Mouse (Mus musculus) neutrophil, adult 83 days (primary cell): ENCODE data around the gene Sez6l. TPM values are rescaled to one million over a fixed set of nuclear protein-coding genes. Genes with fewer than 3 reads are reported as not detected.

Experiments used
- total RNA-seq, 2 experiments: library from RNA; stranded (reverse); gene quantifications; one replicate each; pipeline ENCODE4 v1.2.4; 2023

Gene Sez6l
- not detected for total RNA-seq

DNA sequence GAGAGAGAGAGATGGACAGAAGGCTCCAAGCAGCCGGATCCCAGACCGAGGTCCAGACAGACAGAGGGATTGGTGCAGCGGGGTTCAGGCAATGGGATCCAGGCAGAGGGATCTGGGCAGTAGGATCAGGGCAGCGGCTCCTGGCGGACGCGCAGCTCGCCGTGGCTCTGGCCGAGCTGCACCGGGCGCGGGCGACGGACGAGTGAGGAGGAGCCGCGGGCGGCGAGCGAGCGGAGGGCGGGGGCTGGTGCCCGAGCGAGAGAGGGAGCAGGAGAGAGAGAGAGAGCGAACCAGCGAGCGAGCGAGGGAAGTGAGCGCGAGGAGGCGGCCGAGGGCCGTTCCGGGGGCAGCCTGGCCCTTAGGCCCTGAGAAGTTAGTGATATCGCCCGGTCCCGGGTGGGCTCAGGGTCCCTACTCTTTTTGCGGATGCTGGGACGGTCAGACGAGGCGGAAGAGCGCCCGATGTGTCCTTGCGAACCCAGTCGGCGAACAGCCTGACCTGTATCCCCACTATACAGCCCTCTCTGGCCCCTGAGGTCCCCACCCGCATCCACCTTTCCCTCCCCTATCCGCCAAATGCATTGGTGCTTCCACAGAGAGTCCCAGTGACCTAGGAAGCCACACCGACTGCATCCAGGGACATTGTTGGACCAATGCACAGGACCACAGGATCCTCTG is at the start of gene Sez6l:
Sez6l (minus strand) TSS at position 193 of the 678 bp plus-strand sequence.

DNA sequence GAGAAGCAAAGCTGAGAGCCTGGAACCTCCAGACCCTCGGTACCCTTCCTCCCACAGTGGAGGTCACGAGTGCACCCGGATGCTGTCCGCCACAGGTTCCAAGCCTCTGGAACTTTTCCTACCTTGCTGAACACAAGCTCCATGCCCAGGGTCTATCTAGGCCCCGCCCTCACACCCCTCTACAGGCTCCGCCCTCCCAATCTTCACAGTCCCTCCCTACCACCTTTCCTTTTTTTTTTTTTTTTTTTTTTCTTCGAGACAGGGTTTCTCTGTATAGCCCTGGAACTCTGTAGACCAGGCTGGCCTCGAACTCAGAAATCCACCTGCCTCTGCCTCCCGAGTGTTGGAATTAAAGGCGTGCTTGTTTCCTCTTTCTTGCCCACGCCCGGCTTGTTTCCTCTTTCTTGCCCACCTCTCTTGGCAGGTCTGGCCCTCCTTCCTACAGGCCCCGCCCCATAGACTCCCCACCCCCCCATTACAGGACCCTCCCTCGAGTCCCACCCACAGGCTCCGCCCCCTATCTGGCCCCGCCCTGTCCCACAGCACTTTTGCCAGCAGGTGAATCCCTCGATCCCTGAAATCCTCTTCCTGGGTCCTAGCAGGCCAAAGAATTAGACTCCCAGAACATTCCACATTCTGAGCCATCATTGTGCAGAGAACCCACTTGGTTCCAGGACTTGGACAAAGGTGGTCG is 128.1 kb downstream of the Sez6l start, which contains the start of gene Gm6588:
Gm6588 (plus strand) TSS at position 680 of the 694 bp plus-strand sequence.

DNA sequence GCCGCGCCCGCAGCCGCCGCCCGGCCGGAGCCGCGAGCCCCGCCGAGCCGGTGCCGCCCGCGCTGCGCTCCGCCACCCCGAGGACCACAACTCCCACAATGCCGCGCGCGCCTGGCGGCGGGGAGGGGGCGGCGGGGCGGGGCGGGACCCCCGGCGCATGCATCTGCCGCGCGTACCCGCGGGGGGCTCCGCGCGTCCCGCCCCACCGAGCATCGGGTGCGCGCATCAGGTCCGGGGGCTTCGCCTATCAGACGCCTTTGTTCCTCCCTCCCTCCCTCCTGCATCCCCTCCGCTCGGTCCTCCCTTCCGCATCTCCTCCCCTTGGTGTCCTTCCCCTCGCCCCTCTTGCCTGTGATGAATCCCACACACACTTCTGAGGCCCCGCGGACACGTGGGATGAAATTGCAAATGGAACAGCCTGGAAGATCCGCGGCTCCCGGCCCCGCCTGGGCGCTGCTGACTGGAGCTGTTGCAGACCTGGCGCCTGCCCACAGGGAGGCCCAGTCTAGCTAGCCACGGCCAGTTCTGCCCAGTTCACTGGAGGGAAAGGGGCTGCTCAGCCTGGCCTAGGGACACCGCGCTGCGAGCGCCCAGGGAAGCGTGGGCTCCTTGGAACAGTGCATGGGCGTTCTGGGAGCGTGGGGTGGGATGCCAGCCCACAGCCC is 182.1 kb downstream of the Sez6l start, which contains the start of gene Asphd2:
Asphd2 (minus strand) TSS at position 88 of the 665 bp plus-strand sequence.

Other genes starting within 250 kb of the Sez6l start
- gene Srrd, start 234.1 kb downstream of the Sez6l start, total RNA-seq = 10 to 100 TPM; 16.1 to 20.2 TPM
- gene Hps4, start 234.1 kb downstream of the Sez6l start, total RNA-seq = 10 to 100 TPM; 19.1 to 19.7 TPM
- gene Gm6583, start 221.2 kb downstream of the Sez6l start, total RNA-seq = not detected
- not detected for gene Asphd2, start 182.3 kb downstream of the Sez6l start, total RNA-seq
- not detected for gene Gm6588, start 127.8 kb downstream of the Sez6l start, total RNA-seq